Mouse (Mus musculus) adrenal gland, postnatal 4 days (tissue): Measurements from ENCODE around the gene Mfap1b. TPM values are rescaled to one million over a fixed set of nuclear protein-coding genes. Genes with fewer than 3 reads are reported as not detected.
A peak's percentile ranks its signal among the peaks of the same experiment; 100 is the strongest.

ENCODE experiments used
- DNase-seq, 2 experiments: peaks; one replicate each; pipeline ENCODE4 v3.0.0; 2021 to 2022; ENCODE audit warnings: low spot score in 2 of 2, mixed read lengths in 2 of 2
- microRNA-seq: library from miRNA; unstranded; fragments of <30 nt; microRNA quantifications from one replicate; pipeline ENCODE4 v1.2.0, GENCODE M21; 2021
- total RNA-seq, 2 experiments: library from RNA; stranded (reverse); gene quantifications; 2 replicates each; pipeline ENCODE4 v1.2.3; 2021

The Mfap1b gene
- total RNA-seq, 2 experiments from 2014 or later = 28.5 to 31.8 TPM

GRCm38 (mm10) chr2:121440834-121441605 is 32.8 kb downstream of the Mfap1b start:
- DNase-seq = no peak

GRCm38 (mm10) chr2:121439746-121440145 is 34.1 kb downstream of the Mfap1b start:
- no peak for DNase-seq

GRCm38 (mm10) chr2:121434854-121435253 is 39.0 kb downstream of the Mfap1b start:
- DNase-seq = no peak

- no peak for DNase-seq
Measured at GRCm38 (mm10) chr2:121425890-121426289, 48.0 kb downstream of the Mfap1b start.

- DNase-seq = no peak
Measured at GRCm38 (mm10) chr2:121423166-121423565, 50.7 kb downstream of the Mfap1b start.

DNA sequence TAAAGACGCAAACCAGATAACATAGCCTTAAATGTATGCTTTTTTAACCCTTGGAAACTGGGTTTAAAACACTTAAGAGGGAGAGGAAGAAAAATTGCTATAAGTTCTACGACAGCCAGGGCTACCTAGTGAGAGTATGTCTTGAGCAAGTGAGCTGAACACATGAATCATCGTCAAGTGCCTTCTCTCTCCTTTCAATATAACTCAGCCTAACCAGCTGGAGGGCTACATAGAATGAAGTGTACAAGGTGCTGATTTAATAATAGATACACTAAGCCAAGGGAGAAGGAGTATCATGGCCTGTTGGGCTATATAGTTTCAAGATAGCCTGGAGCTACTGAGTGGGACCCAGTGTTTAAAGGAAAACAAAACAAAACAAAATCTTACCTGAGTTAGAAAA is 55.4 kb downstream of the Mfap1b start:
- DNase-seq = no peak

DNA sequence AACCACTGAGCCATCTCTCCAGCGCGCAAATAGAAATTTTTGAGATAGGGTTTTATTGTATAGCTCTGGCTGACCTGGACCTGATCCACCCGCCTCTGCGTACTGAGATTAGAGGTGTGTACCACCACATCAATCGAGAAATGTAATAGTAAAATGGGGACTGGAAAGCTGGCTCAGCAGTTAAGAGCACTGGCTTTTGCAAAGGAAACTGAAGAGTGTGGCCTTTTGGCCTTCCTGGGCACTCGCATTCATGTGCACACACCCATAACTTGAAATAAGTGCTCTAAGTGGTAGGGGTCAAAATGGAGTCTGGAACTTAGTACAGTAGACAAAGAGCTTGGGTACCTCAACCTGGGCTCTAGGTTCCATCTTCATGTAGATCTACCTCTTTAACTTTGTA is 57.5 kb downstream of the Mfap1b start:
- no peak for DNase-seq

- DNase-seq = no peak
Measured at GRCm38 (mm10) chr2:121415591-121415990, 58.3 kb downstream of the Mfap1b start.

DNA sequence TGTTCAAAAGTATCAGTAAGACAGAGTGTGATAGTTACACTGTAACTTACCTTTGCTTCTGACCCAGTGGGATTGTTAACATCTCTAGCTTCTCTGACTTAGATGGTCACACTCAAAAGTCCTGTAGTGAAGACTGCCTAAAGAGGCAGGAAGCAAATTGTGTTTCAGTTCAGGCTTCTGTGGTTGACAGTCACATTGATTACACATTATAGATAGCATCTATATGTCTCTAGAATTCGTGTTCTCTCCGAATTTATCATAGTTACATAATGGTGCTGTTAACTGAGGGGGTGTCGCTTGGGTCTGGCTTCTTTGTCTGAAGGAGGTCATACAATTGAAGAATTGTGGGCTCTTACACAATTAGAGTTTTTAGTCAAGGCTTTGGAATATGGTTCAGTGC is 58.8 kb downstream of the Mfap1b start:
- no peak for DNase-seq

GRCm38 (mm10) chr2:121414139-121414685 is 59.7 kb downstream of the Mfap1b start:
- no peak for DNase-seq

DNA sequence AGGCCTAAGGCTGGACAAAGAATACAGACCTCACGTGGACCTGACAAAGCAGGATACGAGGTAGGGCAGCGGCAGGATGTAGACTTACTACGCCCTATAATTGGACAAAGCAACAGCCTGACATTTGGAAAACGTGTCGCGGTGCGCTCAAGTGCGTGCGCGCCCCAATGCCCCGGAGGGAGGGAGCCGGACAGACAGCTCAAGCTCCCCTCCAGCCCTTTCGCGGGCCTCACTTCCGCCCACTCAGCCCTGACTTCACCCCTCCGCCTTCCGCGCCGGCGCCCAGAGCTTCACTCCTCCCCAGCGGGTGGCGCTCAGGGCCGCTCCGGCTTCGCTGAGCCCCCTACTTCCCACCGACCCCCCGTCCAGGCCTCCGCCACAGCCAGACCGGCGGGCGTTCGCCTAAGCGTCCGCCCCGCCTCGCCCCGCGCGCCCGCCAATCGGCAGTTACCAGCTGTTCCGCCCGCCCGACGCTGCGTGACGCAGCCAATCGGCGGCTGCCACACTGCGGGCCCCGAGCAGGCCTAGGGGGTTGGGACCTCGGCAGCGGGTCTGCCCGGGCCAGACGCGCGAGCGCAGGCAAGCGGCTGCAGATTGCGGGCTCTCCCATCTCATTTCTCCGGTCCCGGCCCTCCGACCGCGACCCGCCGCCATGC is 60.4 kb downstream of the Mfap1b start, which contains the start of the genes Pdia3 and Catsper2:
Pdia3 (plus strand) TSS at position 389 of the 656 bp plus-strand sequence.
Catsper2 (minus strand) TSS at position 406 of the 656 bp plus-strand sequence.
- peak; percentile 93 for DNase-seq

DNA sequence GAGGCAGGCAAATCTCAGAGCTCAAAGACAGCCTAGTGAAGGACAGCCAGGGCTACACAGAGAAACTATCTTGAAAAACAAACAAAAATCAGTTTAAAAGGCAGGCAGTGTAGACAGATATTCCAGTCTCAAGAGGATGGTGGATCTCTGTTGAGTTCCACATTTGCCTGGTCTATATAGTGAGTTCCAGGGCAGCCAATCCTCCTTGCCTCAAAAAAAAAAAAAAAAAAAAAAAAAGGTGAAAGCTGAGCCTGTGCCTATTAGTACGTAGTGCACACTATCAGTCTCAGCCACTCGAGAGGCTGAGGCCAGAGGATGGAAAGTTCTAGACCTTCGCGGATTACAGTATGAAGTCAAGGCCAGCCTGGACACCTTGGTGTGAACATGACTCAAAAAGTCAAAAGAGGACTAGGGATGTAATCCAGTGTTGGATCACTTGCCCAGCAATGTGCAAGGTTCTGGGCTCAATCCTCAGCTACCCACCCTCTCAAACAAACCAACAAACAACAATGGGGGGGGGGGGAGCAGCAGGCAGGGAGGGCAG is 61.0 kb downstream of the Mfap1b start:
- peak; percentile 3 to 4 for DNase-seq

Small RNA genes lying within 50 kb of the gene (microRNA-seq; reads per million reads assigned to microRNA genes)
- gene Gm22953 = not detected

Other genes with a start within 250 kb of the Mfap1b start
- 100 to 1,000 TPM in 1 of 2 experiments, 10 to 100 TPM in 1; 99.2 to 105 TPM for gene Trp53bp1, start 202.7 kb downstream of the Mfap1b start, total RNA-seq
- gene Map1a, start 184.5 kb downstream of the Mfap1b start, total RNA-seq = 10 to 100 TPM; 10.8 to 13.3 TPM
- 10 to 100 TPM; 26.1 to 28.0 TPM for gene Ppip5k1, start 118.7 kb downstream of the Mfap1b start, total RNA-seq
- gene Ckmt1, start 116.4 kb downstream of the Mfap1b start, total RNA-seq = 10 to 100 TPM; 10.5 to 15.2 TPM
- not detected for gene Strc, start 86.9 kb downstream of the Mfap1b start, total RNA-seq
- gene Pdia3, start 60.3 kb downstream of the Mfap1b start, total RNA-seq = 100 to 1,000 TPM; 400 to 403 TPM
- gene Catsper2, start 60.3 kb downstream of the Mfap1b start, total RNA-seq = 1 to 10 TPM; 3.9 to 5.3 TPM
- 1 to 10 TPM; 1.3 to 2.0 TPM for gene Ell3, start 29.8 kb downstream of the Mfap1b start, total RNA-seq
- 100 to 1,000 TPM; 285 to 301 TPM for gene Serf2, start 24.9 kb downstream of the Mfap1b start, total RNA-seq
- gene Hypk, start 20.8 kb downstream of the Mfap1b start, total RNA-seq = 10 to 100 TPM; 35.6 to 40.2 TPM
- gene Serinc4, start 17.3 kb downstream of the Mfap1b start, total RNA-seq = 1 to 10 TPM in 1 of 2 experiments, under 1 TPM in 1; 0.54 to 1.0 TPM
- gene Mfap1a, start 32.6 kb upstream of the Mfap1b start, total RNA-seq = 10 to 100 TPM; 29.0 to 32.5 TPM
- gene Wdr76, start 32.7 kb upstream of the Mfap1b start, total RNA-seq = 10 to 100 TPM; 12.0 to 13.6 TPM